In the genomic region with DNA sequence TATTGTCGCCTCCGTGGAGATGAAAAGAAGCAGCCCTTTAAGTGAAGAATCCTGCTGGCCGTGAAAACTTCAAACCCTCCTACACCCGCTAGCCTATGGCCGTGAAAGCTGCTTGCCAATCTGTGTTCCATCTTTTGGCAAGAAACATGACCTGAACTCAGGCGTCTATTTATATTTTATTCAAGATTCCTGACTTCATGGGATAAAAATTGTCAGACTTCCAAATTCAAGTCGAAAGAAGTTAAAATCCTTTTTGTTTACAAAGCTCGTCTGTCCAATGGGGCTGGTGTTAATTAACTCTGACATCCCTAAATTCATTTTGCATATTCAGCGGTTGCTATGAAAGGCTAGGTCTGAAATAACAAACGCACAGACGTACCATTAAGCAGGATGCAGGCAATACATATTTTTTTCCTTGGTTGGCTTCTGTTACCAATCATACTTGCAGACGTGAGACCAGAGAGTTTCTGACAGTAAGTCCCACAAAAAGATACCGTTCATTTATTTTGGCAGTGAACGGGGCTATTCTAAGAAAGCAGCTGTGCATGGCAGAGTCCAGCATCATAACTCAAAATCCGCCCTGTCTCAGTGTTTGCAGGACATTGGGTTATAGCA, we compare ENCODE assay signal across 10 mouse cellular contexts.
A peak's percentile ranks its signal among the peaks of the same experiment; 100 is the strongest.
DNase-seq lines count a peak whose midpoint lies in the region; ATAC-seq lines count a peak whose summit lies in the region.
"Had no signal": no experiment of that assay in that cellular context is flagged by ENCODE, and none has a peak within 500 bp of the region (broad histone marks: within the 10 kb centered on the region; RNA-seq: fewer than 3 reads in every experiment).

No protein-coding gene starts in this region.

- no peaks in the 10 kb centered on the region for H3K36me3 ChIP-seq in heart, embryonic 15.5 days
- no peaks in the 10 kb centered on the region for H3K36me3 ChIP-seq in midbrain, embryonic 16.5 days (ENCODE audit: control insufficient read depth, insufficient read depth, low read length)
- no peaks in the 10 kb centered on the region for H3K36me3 ChIP-seq in midbrain, embryonic 13.5 days
- no peaks in the 10 kb centered on the region for H3K36me3 ChIP-seq in stomach, embryonic 16.5 days (ENCODE audit: control insufficient read depth, insufficient read depth, low read length)

- peak; percentile 4 to 8 for DNase-seq in cerebellum, adult 18-20 months
- no peak for DNase-seq in cerebellum, postnatal 36 days
- no peak for DNase-seq in heart, postnatal 25 days (ENCODE audit: low spot score)
- DNase-seq in urinary bladder, adult 18-20 months (ENCODE audit: low spot score in 2 of 2), result no peak

- no peaks in the 10 kb centered on the region for H3K9me3 ChIP-seq in heart, embryonic 15.5 days (replicated peaks)
- no peaks in the 10 kb centered on the region for H3K9me3 ChIP-seq in midbrain, embryonic 16.5 days (replicated peaks; ENCODE audit: control insufficient read depth, low read length, poor library complexity, severe bottlenecking)
- no peaks in the 10 kb centered on the region for H3K9me3 ChIP-seq in midbrain, embryonic 13.5 days
- no peaks in the 10 kb centered on the region for H3K9me3 ChIP-seq in stomach, embryonic 16.5 days (replicated peaks; ENCODE audit: control insufficient read depth, low read length)

- WGBS in heart, embryonic 15.5 days, result 53% methylated on average over 15 of the region's 15 CpGs
- 61% methylated on average over 15 of the region's 15 CpGs for WGBS in midbrain, embryonic 16.5 days
- WGBS in midbrain, embryonic 13.5 days, result 73% methylated on average over 15 of the region's 15 CpGs
- WGBS in stomach, embryonic 16.5 days, result 40% methylated on average over 15 of the region's 15 CpGs

- H3K4me3 ChIP-seq in heart, embryonic 15.5 days, result no peak overlapping the region
- no peak overlapping the region for H3K4me3 ChIP-seq in midbrain, embryonic 16.5 days (ENCODE audit: low read depth, low read length)
- no peak overlapping the region for H3K4me3 ChIP-seq in midbrain, embryonic 13.5 days (replicated peaks)
- no peak overlapping the region for H3K4me3 ChIP-seq in stomach, embryonic 16.5 days (replicated peaks; ENCODE audit: low read length)

- no peak for ATAC-seq in heart, embryonic 15.5 days (replicated peaks; ENCODE audit: insufficient number of reproducible peaks, insufficient read depth, low FRiP score, low read depth)
- ATAC-seq in midbrain, embryonic 16.5 days, result no peak
- ATAC-seq in midbrain, embryonic 13.5 days, result no peak
- no peak for ATAC-seq in stomach, embryonic 16.5 days (ENCODE audit: insufficient read depth, low FRiP score)
- ATAC-seq: Patski had no signal

- no peak overlapping the region for H3K4me2 ChIP-seq in heart, embryonic 15.5 days
- H3K4me2 ChIP-seq in midbrain, embryonic 16.5 days (ENCODE audit: low read length), result peak overlapping the region; percentile 1; the same call in 1 of the 2 replicates
- H3K4me2 ChIP-seq in midbrain, embryonic 13.5 days (replicated peaks), result no peak overlapping the region
- 0 out of 2 replicates have a peak overlapping the region, but pooled peaks have one; percentile 4 for H3K4me2 ChIP-seq in stomach, embryonic 16.5 days (ENCODE audit: low read depth, low read length)
- H3K4me2 ChIP-seq: hindbrain, embryonic 14.5 days had no signal

- H3K4me1 ChIP-seq in heart, embryonic 15.5 days (replicated peaks), result no peaks in the 10 kb centered on the region; the same call in 1 of the 2 replicates
- 0 out of 2 replicates have a peak, but pooled peaks cover 2% of the 10 kb centered on the region for H3K4me1 ChIP-seq in midbrain, embryonic 16.5 days (ENCODE audit: control insufficient read depth, insufficient read depth, low read length)
- H3K4me1 ChIP-seq in midbrain, embryonic 13.5 days (replicated peaks), result no peaks in the 10 kb centered on the region
- no peaks in the 10 kb centered on the region for H3K4me1 ChIP-seq in stomach, embryonic 16.5 days (ENCODE audit: control insufficient read depth, insufficient read depth, low read length)

- H3K27me3 ChIP-seq in heart, embryonic 15.5 days, result no peaks in the 10 kb centered on the region
- H3K27me3 ChIP-seq in midbrain, embryonic 16.5 days (ENCODE audit: control insufficient read depth, insufficient read depth, low read depth, low read length), result no peaks in the 10 kb centered on the region
- no peaks in the 10 kb centered on the region for H3K27me3 ChIP-seq in midbrain, embryonic 13.5 days
- no peaks in the 10 kb centered on the region for H3K27me3 ChIP-seq in stomach, embryonic 16.5 days (ENCODE audit: control insufficient read depth, insufficient read depth, low read length)
- H3K27me3 ChIP-seq: Patski had no signal

- no peak overlapping the region for H3K9ac ChIP-seq in heart, embryonic 15.5 days
- no peak overlapping the region for H3K9ac ChIP-seq in midbrain, embryonic 16.5 days (ENCODE audit: low read depth, low read length)
- H3K9ac ChIP-seq in midbrain, embryonic 13.5 days (replicated peaks), result no peak overlapping the region
- no peak overlapping the region for H3K9ac ChIP-seq in stomach, embryonic 16.5 days (ENCODE audit: low read length)
- H3K9ac ChIP-seq: hindbrain, embryonic 14.5 days had no signal

- intact Hi-C loops in heart, postnatal 25 days (cut with DNase I), result no loop called here

- H3K27ac ChIP-seq in heart, embryonic 15.5 days, result 0 out of 2 replicates have a peak overlapping the region, but pooled peaks have one; percentile 2
- no peak overlapping the region for H3K27ac ChIP-seq in midbrain, embryonic 16.5 days (ENCODE audit: low read length)
- H3K27ac ChIP-seq in midbrain, embryonic 13.5 days, result no peak overlapping the region
- peak overlapping the region; percentile 28; the same call in 1 of the 2 replicates for H3K27ac ChIP-seq in stomach, embryonic 16.5 days (ENCODE audit: low read length)
- H3K27ac ChIP-seq: hindbrain, embryonic 14.5 days had no signal

Comparison
In these comparisons a context has a peak if more than half of its experiments do, and no peak if none do; other contexts are left out.
1. DNase-seq: peak in cerebellum, adult 18-20 months (2 of 2); none in cerebellum, postnatal 36 days (0 of 2), heart, postnatal 25 days (single experiment) and urinary bladder, adult 18-20 months (0 of 2).
2. H3K4me2 ChIP-seq: peak in midbrain, embryonic 16.5 days (single experiment) and stomach, embryonic 16.5 days (single experiment); none in heart, embryonic 15.5 days (single experiment) and midbrain, embryonic 13.5 days (single experiment).
3. H3K27ac ChIP-seq: peak in heart, embryonic 15.5 days (single experiment) and stomach, embryonic 16.5 days (single experiment); none in midbrain, embryonic 16.5 days (single experiment) and midbrain, embryonic 13.5 days (single experiment).